Mouse (Mus musculus): Measurements from ENCODE around the gene Snrpb. TPM values are rescaled to one million over a fixed set of nuclear protein-coding genes. Genes with fewer than 3 reads are reported as not detected.

The Snrpb gene
- 15.8 TPM for polyA plus RNA-seq (2014; fragmentation: Illumina TruSeq; extraction: RNeasy Lipid Tissue Mini Kit (QIAGEN cat#74804))

GRCm38 (mm10) chr2:130178706-130179506 is at the start of gene Snrpb:
Snrpb (minus strand) TSS chr2:130179403.

GRCm38 (mm10) chr2:130194894-130195293 is 15.7 kb upstream of the Snrpb start, which contains the start of gene Tmc2:
Tmc2 (plus strand) TSS chr2:130195194.

Other genes starting within 250 kb of the Snrpb start
- 0.11 TPM for gene Tgm3, start 167.1 kb downstream of the Snrpb start, polyA plus RNA-seq (2014; fragmentation: Illumina TruSeq; extraction: RNeasy Lipid Tissue Mini Kit (QIAGEN cat#74804))
- gene Tgm6, start 67.0 kb downstream of the Snrpb start, polyA plus RNA-seq (2014; fragmentation: Illumina TruSeq; extraction: RNeasy Lipid Tissue Mini Kit (QIAGEN cat#74804)): not detected
- not detected for gene Tmc2, start 15.8 kb upstream of the Snrpb start, polyA plus RNA-seq (2014; fragmentation: Illumina TruSeq; extraction: RNeasy Lipid Tissue Mini Kit (QIAGEN cat#74804))
- gene Nop56, start 95.0 kb upstream of the Snrpb start, polyA plus RNA-seq (2014; fragmentation: Illumina TruSeq; extraction: RNeasy Lipid Tissue Mini Kit (QIAGEN cat#74804)): 97.1 TPM
- 48.8 TPM for gene Idh3b, start 105.1 kb upstream of the Snrpb start, polyA plus RNA-seq (2014; fragmentation: Illumina TruSeq; extraction: RNeasy Lipid Tissue Mini Kit (QIAGEN cat#74804))
- gene Ebf4, start 115.8 kb upstream of the Snrpb start, polyA plus RNA-seq (2014; fragmentation: Illumina TruSeq; extraction: RNeasy Lipid Tissue Mini Kit (QIAGEN cat#74804)): 0.51 TPM
- gene Cpxm1, start 218.2 kb upstream of the Snrpb start, polyA plus RNA-seq (2014; fragmentation: Illumina TruSeq; extraction: RNeasy Lipid Tissue Mini Kit (QIAGEN cat#74804)): 2.6 TPM
- gene Gm28372, start 225.8 kb upstream of the Snrpb start, polyA plus RNA-seq (2014; fragmentation: Illumina TruSeq; extraction: RNeasy Lipid Tissue Mini Kit (QIAGEN cat#74804)): not detected
- gene 1700020A23Rik, start 225.9 kb upstream of the Snrpb start, polyA plus RNA-seq (2014; fragmentation: Illumina TruSeq; extraction: RNeasy Lipid Tissue Mini Kit (QIAGEN cat#74804)): not detected
- gene Tmem239, start 227.1 kb upstream of the Snrpb start, polyA plus RNA-seq (2014; fragmentation: Illumina TruSeq; extraction: RNeasy Lipid Tissue Mini Kit (QIAGEN cat#74804)): not detected
- 15.9 TPM for gene Vps16, start 244.9 kb upstream of the Snrpb start, polyA plus RNA-seq (2014; fragmentation: Illumina TruSeq; extraction: RNeasy Lipid Tissue Mini Kit (QIAGEN cat#74804))
- 5.3 TPM for gene Pced1a, start 245.3 kb upstream of the Snrpb start, polyA plus RNA-seq (2014; fragmentation: Illumina TruSeq; extraction: RNeasy Lipid Tissue Mini Kit (QIAGEN cat#74804))